Mouse (Mus musculus) thymus, adult 2 months (tissue): ENCODE data around the gene Eif2ak4.

Experiments
- CTCF ChIP-seq: fragments of 200-500 bp; IDR thresholded peaks from 2 replicates; pipeline ENCODE4 v1.5.1; 2012; ENCODE audit warnings: mild to moderate bottlenecking, control low read depth, low read length, moderate library complexity, borderline replicate concordance; ENCODE audit not compliant: control insufficient read depth, poor library complexity, insufficient read depth; ENCODE audit errors: extremely low read depth
- POLR2A ChIP-seq: fragments of 200-500 bp; IDR thresholded peaks from 2 replicates; pipeline ENCODE4 v1.6.1; 2012; ENCODE audit warnings: mild to moderate bottlenecking, low read length, control low read depth, moderate library complexity; ENCODE audit not compliant: control insufficient read depth, poor library complexity, insufficient read depth; ENCODE audit errors: extremely low read depth

DNA sequence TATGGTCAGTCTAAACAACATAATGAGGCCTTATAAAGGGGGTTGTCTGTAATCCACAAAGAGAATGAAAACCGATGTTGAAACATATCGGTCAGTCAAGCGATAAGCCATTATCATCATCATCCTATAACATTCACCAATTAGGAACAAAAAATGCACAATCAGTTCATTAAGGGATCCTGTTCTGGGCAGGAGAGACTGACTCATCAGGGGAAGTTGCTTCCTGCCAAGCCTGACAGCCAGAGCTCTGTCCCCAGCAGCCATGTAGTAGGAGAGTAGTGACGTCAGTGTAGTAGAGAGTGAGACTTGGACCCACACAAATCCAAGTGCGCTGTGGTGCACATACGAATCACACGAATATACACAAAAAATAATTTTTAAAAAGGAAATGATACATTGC lies 118.7 kb downstream of the Eif2ak4 start:
- no peak for TF ChIP-seq CTCF
- no peak for TF ChIP-seq POLR2A
